Mouse (Mus musculus) liver, embryonic 14 days (tissue): ENCODE data around the gene Sgca. TPM values are rescaled to one million over a fixed set of nuclear protein-coding genes. Genes with fewer than 3 reads are reported as not detected.

ENCODE experiments used
- polyA plus RNA-seq: library from polyadenylated mRNA; depleted of rRNA; stranded (reverse); fragments of >200 nt; gene quantifications from 2 replicates; pipeline ENCODE4 v1.2.3, GENCODE M21; 2012; rRNA removed

Sgca gene
- polyA plus RNA-seq: 0.23 TPM in 1 of 2 replicates, not detected in the other

DNA sequence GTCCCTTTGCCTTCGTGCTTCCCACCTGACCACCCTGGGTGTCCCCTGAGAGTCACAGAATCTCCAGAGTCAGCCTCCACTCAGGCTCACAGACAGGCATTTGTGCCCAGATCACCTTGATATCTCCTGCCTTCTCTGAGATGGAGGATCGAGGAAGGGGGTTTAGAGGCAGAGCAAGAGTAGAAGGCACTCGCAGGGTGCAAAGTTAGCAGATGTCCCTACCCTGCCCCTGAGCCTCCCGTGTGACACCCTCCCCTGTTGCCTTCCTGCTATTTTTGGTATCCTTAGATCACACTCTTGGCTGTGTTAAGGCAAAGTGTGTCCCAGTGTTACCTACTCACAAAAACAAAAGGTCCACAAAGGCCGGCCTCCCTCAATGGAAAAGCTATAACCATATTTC, at the start of gene Sgca:
Gene Sgca, minus strand, starts transcription at position 129 of the 400 bp plus-strand sequence.

DNA sequence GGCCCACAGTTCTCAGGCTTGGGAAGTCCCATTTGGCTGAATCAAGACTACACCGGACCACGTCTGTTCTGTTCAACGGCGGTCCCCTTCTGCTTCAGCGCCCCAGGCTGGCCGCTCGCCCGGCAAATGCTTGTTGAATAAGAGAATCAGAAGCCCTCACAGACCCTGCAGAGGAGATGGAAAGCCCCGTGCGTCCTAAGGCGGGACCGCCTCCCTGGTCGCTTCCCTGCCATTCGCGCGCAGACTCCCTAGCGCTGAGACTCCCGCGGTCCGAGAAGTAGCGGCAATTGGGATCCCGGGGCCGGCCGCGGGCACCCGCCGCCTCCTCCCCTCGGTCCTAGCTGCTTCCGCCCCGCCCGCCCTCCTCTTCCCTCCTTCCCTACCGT, 33.5 kb upstream of the Sgca start, which contains the start of gene Samd14:
Gene Samd14, plus strand, starts transcription at position 251 of the 386 bp plus-strand sequence.

DNA sequence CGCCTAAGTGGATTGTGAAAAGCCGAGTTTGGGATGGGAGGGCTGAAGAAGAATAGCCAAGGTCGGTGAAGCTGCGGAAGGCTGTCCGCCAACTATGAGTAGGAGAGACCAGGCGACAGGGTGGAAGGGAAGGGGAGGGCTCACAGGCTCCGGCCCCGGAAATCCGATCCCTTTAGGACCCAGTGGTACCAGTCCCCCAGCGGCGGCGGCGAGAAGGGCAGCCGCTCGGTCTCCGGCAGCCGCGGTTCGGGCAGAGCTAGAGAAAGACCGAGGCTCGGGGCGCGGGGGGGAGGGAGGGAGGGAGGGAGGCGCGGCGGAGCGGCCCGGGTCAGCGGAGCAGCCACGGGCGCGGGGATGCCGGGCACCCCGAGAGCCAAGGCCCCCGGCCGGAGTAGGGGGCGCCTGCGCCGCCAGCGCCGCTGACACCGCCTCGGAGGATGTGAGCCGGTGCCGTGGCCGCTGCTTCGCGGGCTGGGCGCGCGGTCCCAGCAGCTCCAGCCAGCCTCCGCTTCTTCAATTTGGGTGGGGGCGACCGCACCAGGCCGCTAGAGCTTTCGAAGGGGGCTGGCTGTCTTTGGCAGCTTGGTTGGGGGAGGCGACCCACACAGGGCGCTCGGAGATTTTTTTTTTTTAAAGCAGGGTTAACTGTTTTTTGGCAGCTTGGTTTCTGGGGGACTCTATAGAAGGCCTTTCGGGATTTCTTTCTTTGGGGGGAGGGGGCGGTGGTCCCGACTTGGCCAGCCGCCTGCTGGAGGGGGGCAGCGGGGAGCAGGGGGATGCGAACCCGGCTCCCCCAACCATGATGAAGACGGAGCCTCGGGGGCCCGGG, 14.8 kb upstream of the Sgca start, which contains the start of gene Ppp1r9b:
Gene Ppp1r9b, plus strand, starts transcription at position 287 of the 829 bp plus-strand sequence.

DNA sequence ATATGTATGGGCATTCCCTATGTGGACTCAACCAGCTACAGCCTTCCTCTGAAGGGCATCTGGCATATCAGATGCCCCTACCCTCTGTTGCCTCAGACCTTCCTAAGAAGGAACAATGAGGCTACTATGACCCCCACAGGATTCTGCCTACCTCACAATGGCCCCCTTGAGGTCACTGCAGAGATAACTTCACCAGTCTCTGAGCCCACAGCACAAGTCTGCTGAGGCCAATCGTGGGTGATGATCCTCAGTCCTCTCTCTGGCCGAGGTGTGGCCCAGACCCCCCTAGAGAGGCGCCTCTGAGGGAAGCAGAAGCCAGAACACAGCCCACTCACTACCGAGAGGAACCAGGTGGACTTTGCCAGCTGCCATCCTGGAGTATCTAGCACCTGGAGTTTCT, 8.7 kb downstream of the Sgca start, which contains the start of gene Hils1:
Gene Hils1, plus strand, starts transcription at position 175 of the 400 bp plus-strand sequence.

DNA sequence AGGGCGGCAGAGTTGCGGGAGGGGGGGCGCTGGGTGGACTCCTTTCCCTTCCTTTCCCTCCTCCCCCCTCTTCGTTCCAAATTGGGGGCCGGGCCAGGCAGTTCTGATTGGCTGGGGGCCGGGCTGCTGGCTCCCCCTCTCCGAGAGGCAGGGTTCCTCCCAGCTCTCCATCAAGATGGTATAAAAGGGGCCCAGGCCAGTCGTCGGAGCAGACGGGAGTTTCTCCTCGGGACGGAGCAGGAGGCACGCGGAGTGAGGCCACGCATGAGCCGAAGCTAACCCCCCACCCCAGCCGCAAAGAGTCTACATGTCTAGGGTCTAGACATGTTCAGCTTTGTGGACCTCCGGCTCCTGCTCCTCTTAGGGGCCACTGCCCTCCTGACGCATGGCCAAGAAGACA, 40.1 kb downstream of the Sgca start, which contains the start of gene Col1a1:
Gene Col1a1, plus strand, starts transcription at position 180 of the 400 bp plus-strand sequence.

Other genes starting within 250 kb of the Sgca start
- 0.02 TPM in 1 of 2 replicates, not detected in the other for gene Cdc34b, start 234.5 kb downstream of the Sgca start, polyA plus RNA-seq
- gene Tmem92, start 193.6 kb downstream of the Sgca start, polyA plus RNA-seq: not detected in 2 replicates
- gene Col1a1, start 40.1 kb downstream of the Sgca start, polyA plus RNA-seq: 10.2 and 23.4 TPM in 2 replicates
- not detected in 2 replicates for gene Hils1, start 8.7 kb downstream of the Sgca start, polyA plus RNA-seq
- 15.3 and 16.2 TPM in 2 replicates for gene Ppp1r9b, start 14.7 kb upstream of the Sgca start, polyA plus RNA-seq
- gene Samd14, start 33.6 kb upstream of the Sgca start, polyA plus RNA-seq: 26.8 and 33.2 TPM in 2 replicates
- 3.2 and 3.5 TPM in 2 replicates for gene Pdk2, start 65.0 kb upstream of the Sgca start, polyA plus RNA-seq
- 1.8 TPM in 2 replicates for gene Itga3, start 100.5 kb upstream of the Sgca start, polyA plus RNA-seq
- gene Dlx3, start 143.8 kb upstream of the Sgca start, polyA plus RNA-seq: 0.02 TPM in 1 of 2 replicates, not detected in the other
- 0.06 and 0.09 TPM in 2 replicates for gene Dlx4, start 169.9 kb upstream of the Sgca start, polyA plus RNA-seq